Mouse (Mus musculus) G1E (cell line): Measurements from ENCODE around the gene Pla2g6.

ENCODE experiments used
- CTCF ChIP-seq: IDR thresholded peaks from 2 replicates; pipeline ENCODE4 v1.5.1; 2012; ENCODE audit warnings: low read depth, low read length, inconsistent platforms, mixed read lengths
- POLR2AphosphoS5 ChIP-seq: IDR thresholded peaks from 2 replicates; pipeline ENCODE4 v1.6.1; 2012; ENCODE audit warnings: low read depth, low read length, inconsistent platforms; ENCODE audit not compliant: insufficient replicate concordance

- TF ChIP-seq CTCF, result no peak
- TF ChIP-seq POLR2AphosphoS5, result no peak
Observed at GRCm38 (mm10) chr15:79365068-79365467, 36.9 kb upstream of the Pla2g6 start.
